Mouse (Mus musculus) CD4-positive, CD25-positive, alpha-beta regulatory T cell, adult 2 months (primary cell): ENCODE measurements around the gene Polr3c.
A peak's percentile ranks its signal among the peaks of the same experiment; 100 is the strongest.

Experiments
- DNase-seq: peaks from one replicate; pipeline ENCODE4 v3.0.0-alpha.2; 2012; ENCODE audit warnings: low read depth, low spot score

The Polr3c gene

DNA sequence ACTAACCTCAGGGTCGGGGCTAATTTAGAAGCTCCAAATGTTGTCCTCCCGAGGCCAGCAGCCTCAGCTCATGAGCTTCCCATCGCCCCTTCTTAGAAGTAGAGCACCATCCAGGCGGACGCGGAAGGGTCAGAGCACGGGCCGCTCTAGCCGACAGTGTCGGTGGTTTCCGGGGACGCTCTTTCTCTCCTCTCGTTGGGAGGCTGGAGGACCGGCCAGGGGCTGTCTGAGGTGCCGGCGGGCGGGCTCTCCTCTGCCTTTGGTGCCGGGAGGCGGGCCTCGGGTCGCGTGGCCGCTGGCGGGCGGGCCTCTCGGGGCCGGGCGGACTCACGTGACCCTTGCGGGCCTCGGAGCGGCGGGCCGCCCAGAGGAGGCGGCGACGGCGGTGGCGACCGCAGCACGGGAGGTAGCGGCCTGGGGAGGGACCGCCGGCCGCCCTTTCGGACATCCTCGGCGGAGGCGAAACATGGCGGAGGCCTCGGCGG, at the start of gene Polr3c, which contains the start of gene Rnf115:
Polr3c (minus strand) TSS at position 286 of the 485 bp plus-strand sequence.
Rnf115 (plus strand) TSS at position 322 of the 485 bp plus-strand sequence.
- peak; percentile 92 for DNase-seq

GRCm38 (mm10) chr3:96777120-96777519, 49.7 kb upstream of the Polr3c start:
- no peak for DNase-seq

DNA sequence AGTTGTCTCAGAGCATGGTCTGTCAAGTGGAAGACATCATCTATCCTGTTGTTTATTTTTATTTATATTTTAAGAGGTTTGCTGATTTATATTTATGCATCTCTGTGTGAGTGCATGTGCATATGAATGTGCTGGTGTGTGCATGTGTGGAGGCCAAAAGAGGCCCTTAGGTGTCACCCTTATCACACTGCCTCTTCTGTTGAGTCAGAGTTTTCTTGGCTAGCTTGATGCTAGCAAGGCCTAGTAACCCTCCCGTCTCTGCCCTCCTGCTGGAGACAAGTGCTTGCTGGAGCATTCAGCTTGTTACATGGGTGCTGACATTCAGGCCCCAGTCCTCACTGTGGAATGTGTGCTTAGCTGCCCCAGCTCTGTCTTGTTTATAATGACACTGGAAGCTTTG, 45.5 kb upstream of the Polr3c start:
- no peak for DNase-seq

DNA sequence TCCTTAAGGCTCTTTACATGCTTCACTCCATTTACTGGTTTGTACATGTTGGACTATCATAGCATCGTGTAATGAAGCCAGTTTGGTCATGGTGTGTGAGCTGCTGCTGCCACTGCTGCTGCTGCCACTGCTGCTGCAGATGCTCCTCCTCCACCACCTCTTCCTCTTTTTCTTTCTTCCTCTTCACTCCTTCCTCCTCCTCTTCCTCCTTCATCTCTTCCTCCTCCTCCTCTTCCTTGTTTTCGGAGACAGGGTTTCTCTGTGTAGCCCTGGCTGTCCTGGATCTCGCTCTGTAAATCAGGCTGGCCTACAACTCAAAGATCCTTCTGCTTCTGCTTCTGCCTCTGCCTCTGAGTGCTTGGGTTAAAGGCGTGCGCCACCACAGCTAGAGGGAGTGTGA, 42.5 kb upstream of the Polr3c start:
- DNase-seq: no peak

DNA sequence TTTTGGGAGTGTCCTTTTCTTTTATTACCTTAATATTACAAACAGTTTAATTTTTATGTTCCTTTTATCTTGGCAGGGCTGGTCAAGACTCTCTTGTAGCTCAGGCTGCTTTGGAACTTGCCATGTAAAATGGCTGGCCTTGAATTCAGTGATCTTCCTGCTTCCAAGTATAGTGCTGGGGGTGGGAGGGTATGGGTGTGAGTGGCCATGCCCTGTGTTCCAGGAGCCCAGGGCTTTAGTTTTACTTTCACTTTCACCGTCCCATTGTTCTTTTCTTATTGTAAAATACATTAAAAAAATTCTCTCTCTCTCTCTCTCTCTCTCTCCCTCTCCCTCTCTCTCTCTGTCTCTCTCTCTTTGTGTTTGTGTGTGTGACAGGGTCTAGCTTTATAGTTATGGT, 37.1 kb upstream of the Polr3c start:
- DNase-seq: peak; percentile 51

- peak; percentile 24 for DNase-seq
Measured at GRCm38 (mm10) chr3:96759695-96760094, 32.3 kb upstream of the Polr3c start.

DNA sequence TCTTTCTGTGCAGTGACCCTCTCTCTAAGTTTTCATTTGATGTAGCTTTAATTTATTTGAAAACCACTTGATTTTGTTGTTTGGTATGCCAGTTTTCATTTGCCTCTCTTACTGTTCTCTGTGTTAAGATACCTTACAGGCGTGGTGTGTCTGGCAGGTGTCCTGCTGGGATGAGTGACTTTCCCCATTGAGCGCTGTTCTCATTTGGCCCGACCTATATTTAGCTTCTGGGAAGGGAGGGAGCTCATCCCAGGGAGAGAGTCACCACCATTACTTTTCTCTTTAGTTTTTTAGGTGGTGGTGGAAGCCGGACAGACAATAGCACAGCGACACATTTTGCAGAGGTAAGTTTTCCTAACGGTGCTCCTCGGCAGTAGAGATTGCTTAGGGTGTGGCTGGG, 30.3 kb upstream of the Polr3c start:
- no peak for DNase-seq

DNA sequence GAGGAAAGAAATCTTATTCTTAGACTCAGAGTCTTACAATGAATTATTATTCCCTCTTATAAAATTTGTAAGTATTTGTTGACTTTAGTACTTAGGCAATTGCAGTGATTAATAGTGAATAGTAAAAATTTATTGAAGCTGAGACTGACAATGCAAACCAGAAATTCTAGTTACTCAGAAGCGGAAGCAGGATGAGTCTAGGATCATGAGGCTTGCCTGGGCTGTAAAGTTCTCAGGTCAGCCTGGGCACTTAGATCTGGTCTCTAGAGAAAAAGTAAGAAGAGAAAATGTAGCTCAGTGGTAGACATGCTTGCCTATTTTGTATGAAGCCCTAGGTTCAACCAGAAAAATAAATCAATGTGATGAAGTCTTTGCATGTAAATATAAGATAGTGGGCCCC, 28.5 kb upstream of the Polr3c start:
- DNase-seq: no peak

- DNase-seq: peak; percentile 25
Measured at GRCm38 (mm10) chr3:96746829-96747228, 19.4 kb upstream of the Polr3c start.

GRCm38 (mm10) chr3:96744348-96744747, 16.9 kb upstream of the Polr3c start:
- no peak for DNase-seq

DNA sequence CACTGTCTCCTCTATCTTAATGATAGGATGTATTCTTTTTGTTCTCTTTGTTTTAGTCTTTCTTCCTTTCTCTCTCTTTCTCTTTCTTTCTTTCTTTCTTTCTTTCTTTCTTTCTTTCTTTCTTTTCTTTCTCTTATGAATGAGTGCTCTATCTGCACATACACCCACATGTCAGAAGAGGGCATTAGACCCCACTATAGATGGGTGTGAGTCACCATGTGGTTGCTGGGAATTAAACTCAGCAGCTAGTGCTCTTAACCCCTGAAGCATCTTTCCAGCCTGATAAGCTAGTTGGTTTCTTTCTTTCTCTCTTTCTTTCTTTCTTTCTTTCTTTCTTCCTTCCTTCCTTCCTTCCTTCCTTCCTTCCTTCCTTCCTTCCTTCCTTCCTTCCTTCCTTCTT, 12.9 kb upstream of the Polr3c start:
- DNase-seq: peak; percentile 22

DNA sequence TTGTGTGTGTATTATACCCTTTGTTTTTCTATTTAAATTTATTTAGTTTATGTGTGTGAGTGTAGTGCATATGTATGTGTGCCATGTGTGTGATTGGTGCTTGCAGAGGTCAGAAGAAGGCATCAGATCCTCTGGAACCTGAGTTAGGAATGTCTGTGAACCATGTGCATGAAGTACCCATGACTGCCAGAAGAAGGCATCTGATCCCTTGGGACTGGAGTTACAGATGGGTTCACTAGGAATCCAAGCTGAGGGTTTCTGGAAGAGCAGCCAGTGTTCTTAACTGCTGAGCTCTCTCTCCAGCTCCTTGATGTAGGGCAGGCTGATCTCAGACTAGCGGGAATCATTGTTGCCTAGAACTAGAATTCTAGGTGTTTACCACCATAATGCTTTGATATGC, 10.6 kb upstream of the Polr3c start:
- no peak for DNase-seq

DNA sequence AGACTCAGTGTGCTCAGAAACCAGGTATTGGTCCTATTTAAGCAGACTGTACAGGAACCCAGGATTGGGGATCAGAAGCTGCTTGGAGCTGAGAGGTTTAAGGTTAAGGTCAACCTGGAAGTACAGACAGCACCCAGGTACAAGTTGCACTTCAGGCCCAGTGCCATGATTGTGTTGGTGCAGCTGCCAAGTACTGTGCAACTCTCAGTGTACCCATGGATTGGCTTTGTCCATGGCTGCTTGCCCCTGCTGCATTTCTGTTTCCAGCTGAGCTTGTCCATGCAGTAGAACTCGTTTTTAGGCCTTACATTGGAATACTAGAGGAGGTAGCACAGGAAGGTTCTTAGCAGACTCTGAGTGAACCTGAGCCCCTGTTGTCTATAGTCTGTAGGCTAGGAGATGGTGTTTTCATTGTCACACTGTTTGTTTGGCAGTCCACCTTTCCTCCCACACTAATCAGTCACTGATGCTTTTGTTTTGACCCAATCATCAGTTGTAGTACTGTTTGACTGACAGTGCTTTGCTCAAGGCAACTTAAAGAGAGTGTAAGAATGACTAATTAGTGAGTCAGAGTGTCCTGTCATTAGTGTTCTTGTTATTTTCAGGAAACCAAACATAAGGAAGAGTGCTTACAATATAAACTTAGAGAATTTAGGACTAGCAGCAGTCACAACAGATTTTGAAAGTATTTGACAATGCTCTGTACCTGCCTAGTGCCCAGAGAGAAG, 9.7 kb upstream of the Polr3c start:
- DNase-seq: no peak

- no peak for DNase-seq
Measured at GRCm38 (mm10) chr3:96735200-96735599, 7.8 kb upstream of the Polr3c start.

DNA sequence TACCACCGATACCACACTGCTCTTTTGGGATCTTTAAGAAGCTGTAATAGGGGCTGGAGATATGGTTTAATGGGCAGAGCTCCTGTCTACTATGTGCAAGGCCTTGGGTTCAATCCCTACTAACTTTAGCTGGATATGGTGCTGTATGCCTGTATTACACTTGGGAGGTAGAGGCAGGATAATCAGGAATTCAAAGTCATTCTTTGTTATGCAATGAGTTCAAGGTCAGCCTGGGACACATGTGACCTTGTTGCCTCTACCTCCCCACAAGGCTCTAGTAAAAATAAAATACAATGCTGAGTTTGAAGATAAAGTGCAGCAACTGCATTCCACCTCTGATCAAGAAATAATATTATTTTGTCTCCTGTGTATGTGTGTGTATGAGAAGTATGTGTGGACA, 6.6 kb upstream of the Polr3c start:
- no peak for DNase-seq

- DNase-seq: no peak
Measured at GRCm38 (mm10) chr3:96730785-96731184, 3.4 kb upstream of the Polr3c start.

DNA sequence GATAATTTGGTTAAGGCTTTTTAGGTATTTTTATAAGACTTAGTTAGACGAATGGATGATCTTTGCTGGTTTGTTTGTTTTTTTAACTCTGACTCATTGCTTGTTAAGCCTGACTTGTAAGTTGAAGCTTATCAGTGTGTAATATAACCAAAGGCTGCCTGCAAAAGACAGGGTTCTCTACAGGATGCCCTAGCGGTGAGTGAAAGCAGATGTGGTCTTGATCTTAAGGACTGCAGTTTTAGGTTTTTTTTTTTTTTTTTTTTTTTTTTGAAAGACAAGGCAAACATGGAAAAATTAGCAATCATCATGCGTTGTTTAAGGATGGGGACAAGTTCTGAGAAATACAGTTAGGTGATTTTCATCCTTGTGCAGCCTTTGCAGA, 2.0 kb upstream of the Polr3c start:
- peak; percentile 64 for DNase-seq

DNA sequence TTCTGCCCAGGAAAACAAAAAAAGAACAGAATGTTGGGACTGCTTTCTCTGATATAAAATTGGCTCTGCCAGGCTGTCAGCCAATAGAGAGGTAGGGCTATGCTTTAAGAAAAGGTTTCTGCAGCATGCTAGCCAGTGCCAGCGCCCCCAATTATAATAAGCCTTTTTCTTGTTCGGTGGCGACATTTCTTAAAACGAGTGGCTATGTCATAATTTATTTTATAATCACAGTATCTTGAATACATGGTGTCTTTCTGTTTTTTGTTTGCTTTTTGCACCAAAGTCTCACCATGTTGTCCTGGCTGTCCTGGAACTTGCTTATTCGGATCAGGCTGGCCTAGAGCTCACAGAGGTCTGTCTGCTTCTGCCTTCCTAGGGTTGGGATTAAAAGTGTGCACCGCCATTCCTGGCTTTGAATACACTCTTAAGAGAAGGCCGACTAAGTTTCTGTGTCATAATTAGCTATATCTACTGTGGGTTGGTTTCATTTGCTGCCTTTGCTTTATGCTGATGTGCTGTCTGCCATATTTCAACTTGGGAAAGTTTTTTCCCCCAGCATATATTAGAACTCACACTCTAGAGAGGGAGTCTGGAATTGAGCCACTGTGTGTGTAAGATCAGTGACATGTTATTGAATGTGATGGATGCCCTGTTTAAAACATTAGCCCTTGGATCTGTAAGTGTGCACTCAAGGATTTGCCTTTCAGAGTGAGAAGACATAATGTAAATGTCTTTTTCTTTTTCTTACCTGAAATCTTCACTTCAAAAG, 1.4 kb upstream of the Polr3c start:
- DNase-seq: no peak

DNA sequence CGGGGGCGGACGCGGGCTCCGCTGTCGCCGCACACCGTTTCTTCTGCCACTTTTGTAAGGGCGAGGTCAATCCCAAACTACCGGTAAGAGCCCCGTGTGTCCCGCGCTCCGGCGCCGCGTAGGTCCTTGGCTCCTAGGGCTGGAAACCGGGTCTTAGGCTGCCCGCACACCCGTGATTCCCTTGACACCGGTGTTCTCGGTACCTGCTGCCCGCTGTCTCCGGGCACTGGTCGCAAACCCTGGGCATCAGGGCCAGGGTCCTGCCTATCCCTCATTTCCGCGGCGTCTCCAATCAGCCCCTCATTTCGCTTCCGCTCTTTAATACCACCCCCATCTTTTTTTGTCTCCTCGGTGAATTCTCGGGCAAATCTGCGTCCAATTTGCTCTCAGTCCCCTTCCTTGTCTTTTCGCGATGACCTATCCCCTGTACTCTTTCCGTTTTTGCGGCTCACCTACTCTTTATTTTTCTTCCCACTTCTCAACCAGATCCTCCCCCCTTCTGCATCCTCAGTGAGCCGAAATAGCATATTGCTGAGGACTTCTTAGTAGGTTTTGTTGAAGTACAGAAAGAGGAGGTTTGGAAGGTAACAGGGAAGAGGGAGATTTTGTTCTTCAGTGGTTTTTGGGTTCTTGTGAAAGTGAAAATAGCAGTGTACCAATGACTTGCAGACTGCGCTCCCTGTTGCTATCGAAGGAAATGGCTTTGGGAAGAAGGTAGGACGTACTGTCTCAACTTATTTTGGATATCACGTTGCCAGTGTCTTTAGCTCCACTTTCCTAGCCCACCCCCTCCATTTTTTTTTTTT, 603 bp upstream of the Polr3c start:
- peak; percentile 55 for DNase-seq

DNA sequence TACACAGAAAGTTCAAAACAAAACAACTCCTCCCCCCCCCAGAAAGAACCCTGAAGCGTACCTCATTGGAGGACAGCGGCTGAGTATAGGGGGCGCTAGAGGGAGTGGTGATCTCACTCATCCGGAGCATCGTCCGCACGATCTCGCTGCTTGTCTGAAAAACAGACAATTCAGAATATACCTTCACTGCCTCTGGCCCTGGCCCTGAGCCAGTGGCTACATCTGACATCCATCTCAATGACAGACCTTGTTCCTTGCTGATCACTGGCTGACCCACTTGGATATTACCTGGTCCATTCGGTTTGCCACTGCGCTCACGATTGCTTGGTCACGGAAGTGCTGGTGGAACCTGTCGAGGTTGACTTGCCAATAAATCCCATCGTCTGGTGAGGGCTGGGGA, 8.3 kb downstream of the Polr3c start:
- DNase-seq: peak; percentile 53

DNA sequence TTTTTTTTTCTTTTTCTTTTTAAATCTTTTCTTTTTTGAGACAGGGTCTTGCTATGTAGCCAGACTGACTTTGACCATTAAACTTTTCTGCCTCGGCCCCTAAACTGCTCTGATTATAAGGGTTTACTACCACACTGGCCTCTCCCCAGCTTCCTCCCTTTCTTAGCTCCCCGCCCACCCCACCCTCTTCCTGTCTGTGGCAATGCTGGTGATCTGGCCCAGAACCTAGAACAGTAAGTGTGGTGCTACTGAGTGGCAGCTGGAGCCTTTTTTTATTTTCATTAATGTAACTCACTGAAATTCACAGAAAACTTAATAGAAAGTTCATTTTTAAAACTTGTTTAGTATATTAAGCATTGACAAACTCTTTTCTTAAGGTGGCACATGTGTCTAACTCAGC, 11.6 kb downstream of the Polr3c start:
- peak; percentile 35 for DNase-seq

DNA sequence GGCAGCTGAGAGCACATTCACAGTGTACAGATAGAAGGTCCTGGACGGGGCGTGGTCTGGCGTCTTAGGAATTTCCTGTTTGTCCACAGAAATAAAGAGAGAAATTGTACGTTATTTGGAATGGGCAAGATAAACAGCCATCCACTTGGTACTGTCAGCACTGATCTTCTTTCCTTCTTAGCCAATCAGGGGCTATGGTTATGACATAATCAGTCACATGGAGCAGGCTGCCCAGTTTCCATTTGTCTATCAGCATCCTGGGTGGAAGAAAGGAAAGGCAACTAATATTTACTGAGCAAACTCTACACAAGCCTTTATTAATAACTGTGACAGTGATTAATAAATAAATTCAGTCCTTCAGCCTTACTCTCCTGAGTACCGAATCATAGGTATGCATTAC, 13.1 kb downstream of the Polr3c start:
- DNase-seq: no peak
